ENCODE assay signal across 23 mouse cellular contexts in genomic region chr16:5523402-5524021, GRCm38 (mm10).
DNase-seq lines count a peak whose midpoint lies in the region; ATAC-seq and TF ChIP-seq lines count a peak whose summit lies in the region.
"Had no signal": no experiment of that assay in that cellular context is flagged by ENCODE, and none has a peak within 500 bp of the region (broad histone marks: within the 10 kb centered on the region; RNA-seq: fewer than 3 reads in every experiment).

No protein-coding gene starts in this region.

- no peak overlapping the region for H3K4me2 ChIP-seq in intestine, postnatal 0 days (replicated peaks; ENCODE audit: low read depth)
- no peak overlapping the region for H3K4me2 ChIP-seq in intestine, embryonic 16.5 days (ENCODE audit: low read depth, low read length)
- no peak overlapping the region for H3K4me2 ChIP-seq in neural tube, embryonic 11.5 days (ENCODE audit: low read depth)
- no peak overlapping the region for H3K4me2 ChIP-seq in midbrain, embryonic 15.5 days
- H3K4me2 ChIP-seq: heart, embryonic 13.5 days had no signal

- H3K36me3 ChIP-seq in intestine, postnatal 0 days (ENCODE audit: control insufficient read depth, insufficient read depth) = no peaks in the 10 kb centered on the region
- no peaks in the 10 kb centered on the region for H3K36me3 ChIP-seq in intestine, embryonic 16.5 days (ENCODE audit: control insufficient read depth, insufficient read depth, low read length)
- H3K36me3 ChIP-seq in neural tube, embryonic 11.5 days (ENCODE audit: control insufficient read depth, insufficient read depth, low read length) = no peaks in the 10 kb centered on the region
- no peaks in the 10 kb centered on the region for H3K36me3 ChIP-seq in midbrain, embryonic 15.5 days (replicated peaks)
- H3K36me3 ChIP-seq: forebrain, embryonic 10.5 days; heart, embryonic 13.5 days had no signal

- no peaks in the 10 kb centered on the region for H3K9me3 ChIP-seq in intestine, postnatal 0 days (ENCODE audit: control insufficient read depth)
- no peaks in the 10 kb centered on the region for H3K9me3 ChIP-seq in intestine, embryonic 16.5 days (ENCODE audit: control insufficient read depth, low read length)
- H3K9me3 ChIP-seq in neural tube, embryonic 11.5 days (ENCODE audit: control insufficient read depth, low read length) = no peaks in the 10 kb centered on the region
- no peaks in the 10 kb centered on the region for H3K9me3 ChIP-seq in midbrain, embryonic 15.5 days
- H3K9me3 ChIP-seq: heart, embryonic 13.5 days had no signal

- H3K9ac ChIP-seq in intestine, postnatal 0 days (ENCODE audit: low read depth, low read length) = no peak overlapping the region
- no peak overlapping the region for H3K9ac ChIP-seq in intestine, embryonic 16.5 days (ENCODE audit: low read depth, low read length)
- no peak overlapping the region for H3K9ac ChIP-seq in neural tube, embryonic 11.5 days (ENCODE audit: low read length)
- no peak overlapping the region for H3K9ac ChIP-seq in midbrain, embryonic 15.5 days
- H3K9ac ChIP-seq: heart, embryonic 13.5 days had no signal

- 59% methylated on average over 7 of the region's 7 CpGs for WGBS in intestine, postnatal 0 days
- 71% methylated on average over 7 of the region's 7 CpGs for WGBS in intestine, embryonic 16.5 days
- WGBS in neural tube, embryonic 11.5 days = 53% methylated on average over 7 of the region's 7 CpGs
- WGBS in midbrain, embryonic 15.5 days = 40% methylated on average over 7 of the region's 7 CpGs

- no peak for TF ChIP-seq CTCF in intestine, postnatal 0 days (IDR thresholded peaks at IDR 0.05; ENCODE audit: low read depth)

- no peaks in the 10 kb centered on the region for H3K27me3 ChIP-seq in intestine, postnatal 0 days (replicated peaks; ENCODE audit: control insufficient read depth, insufficient read depth, low read length)
- no peaks in the 10 kb centered on the region for H3K27me3 ChIP-seq in intestine, embryonic 16.5 days (replicated peaks; ENCODE audit: control insufficient read depth, insufficient read depth, low read length)
- H3K27me3 ChIP-seq in neural tube, embryonic 11.5 days (ENCODE audit: control insufficient read depth, insufficient read depth, low read length) = no peaks in the 10 kb centered on the region
- no peaks in the 10 kb centered on the region for H3K27me3 ChIP-seq in midbrain, embryonic 15.5 days (replicated peaks)
- H3K27me3 ChIP-seq: heart, embryonic 13.5 days had no signal

- DNase-seq in neural tube, embryonic 11.5 days (ENCODE audit: low spot score) = no peak
- no peak for DNase-seq in neural tube, embryonic 10.5 days (ENCODE audit: extremely low spot score, low spot score)
- DNase-seq in cerebellum, adult 8-10 months = no peak
- DNase-seq in c-Kit-positive CD71-positive TER-119-positive erythroid progenitor cells, embryonic 14.5 days (ENCODE audit: low spot score) = no peak
- DNase-seq: adrenal gland, postnatal 10 days; cerebellum, adult 9-10 months; gastrocnemius, postnatal 36 days; heart, adult 2 months; heart, postnatal 14 days; left cerebral cortex, postnatal 4 days; liver; lung, postnatal 4 days; retina, postnatal 1 day; right cerebral cortex, postnatal 25 days; spleen, adult 18-20 months had no signal

- no peaks in the 10 kb centered on the region for H3K4me1 ChIP-seq in intestine, postnatal 0 days (replicated peaks; ENCODE audit: control insufficient read depth, insufficient read depth, low read length)
- no peaks in the 10 kb centered on the region for H3K4me1 ChIP-seq in intestine, embryonic 16.5 days (ENCODE audit: control insufficient read depth, insufficient read depth, low read length)
- H3K4me1 ChIP-seq in neural tube, embryonic 11.5 days (ENCODE audit: control insufficient read depth, insufficient read depth, low read length) = no peaks in the 10 kb centered on the region
- H3K4me1 ChIP-seq in midbrain, embryonic 15.5 days = no peaks in the 10 kb centered on the region
- H3K4me1 ChIP-seq: heart, embryonic 13.5 days had no signal

- H3K27ac ChIP-seq in intestine, postnatal 0 days (ENCODE audit: low read depth, low read length) = no peak overlapping the region
- no peak overlapping the region for H3K27ac ChIP-seq in intestine, embryonic 16.5 days (ENCODE audit: low read length)
- peak overlapping the region; percentile 31; the same call in 1 of the 2 replicates for H3K27ac ChIP-seq in neural tube, embryonic 11.5 days (ENCODE audit: low read depth, low read length)
- H3K27ac ChIP-seq in midbrain, embryonic 15.5 days = peak overlapping the region; percentile 53; the same call in 1 of the 2 replicates
- H3K27ac ChIP-seq: forebrain, embryonic 10.5 days; heart, adult 2 months; heart, embryonic 13.5 days; left cerebral cortex, adult 2 months had no signal

- H3K4me3 ChIP-seq in intestine, postnatal 0 days (ENCODE audit: low read depth, low read length) = no peak overlapping the region
- no peak overlapping the region for H3K4me3 ChIP-seq in intestine, embryonic 16.5 days (ENCODE audit: low read length)
- no peak overlapping the region for H3K4me3 ChIP-seq in neural tube, embryonic 11.5 days (ENCODE audit: low read depth, low read length)
- H3K4me3 ChIP-seq in midbrain, embryonic 15.5 days = no peak overlapping the region
- H3K4me3 ChIP-seq: forebrain, embryonic 10.5 days; heart, adult 2 months; heart, embryonic 13.5 days; left cerebral cortex, adult 2 months; myocyte had no signal

- peak; percentile 42; the same call in 1 of the 2 replicates for ATAC-seq in intestine, postnatal 0 days
- ATAC-seq in intestine, embryonic 16.5 days = no peak
- ATAC-seq in neural tube, embryonic 11.5 days (ENCODE audit: insufficient read depth, low FRiP score, low TSS enrichment) = peak; percentile 55
- ATAC-seq in midbrain, embryonic 15.5 days (replicated peaks) = no peak; the same call in 1 of the 2 replicates
- ATAC-seq: activated CD4-positive, CD25-positive, alpha-beta regulatory T cell, adult 4 months had no signal

Comparison
In these comparisons a context has a peak if more than half of its experiments do, and no peak if none do; other contexts are left out.
1. ATAC-seq: peak in intestine, postnatal 0 days (single experiment) and neural tube, embryonic 11.5 days (single experiment); none in intestine, embryonic 16.5 days (single experiment) and midbrain, embryonic 15.5 days (single experiment).
2. H3K27ac ChIP-seq: peak in neural tube, embryonic 11.5 days (single experiment) and midbrain, embryonic 15.5 days (single experiment); none in intestine, postnatal 0 days (single experiment) and intestine, embryonic 16.5 days (single experiment).